Mouse (Mus musculus): Measurements from ENCODE around the gene Grin2d. TPM values are rescaled to one million over a fixed set of nuclear protein-coding genes. Genes with fewer than 3 reads are reported as not detected.
"Not testable (repeated sequence)": the region's sequence is repeated elsewhere in the genome, so short reads cannot be mapped to it uniquely, and the experiment has no call there.

The Grin2d gene
- 1.1 and 1.4 TPM in 2 replicates for polyA plus RNA-seq (2012; rRNA removed)

DNA sequence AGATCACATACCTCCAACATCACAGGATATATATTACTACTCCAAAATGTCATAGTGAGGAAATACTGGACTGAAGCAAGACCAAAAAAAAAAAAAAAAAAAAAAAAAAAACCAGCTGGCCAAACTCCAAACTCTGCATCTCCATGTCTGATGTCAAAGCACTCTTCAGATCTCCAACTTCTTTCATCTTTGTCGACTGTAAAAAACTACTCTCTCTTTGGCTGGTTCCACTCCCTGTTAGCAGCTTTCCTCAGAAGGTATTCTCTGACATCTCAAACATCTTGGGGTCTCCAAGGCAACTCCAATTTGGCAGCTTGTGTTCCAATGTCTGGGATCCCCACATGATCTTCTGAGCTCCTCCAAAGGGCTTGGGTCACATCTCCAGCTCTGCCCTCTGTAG, at the start of gene Grin2d:
Grin2d (minus strand) TSS at position 101 of the 400 bp plus-strand sequence.
- H3K27ac ChIP-seq (ENCODE audit: control insufficient read depth, insufficient read depth, low read length); H3K27me3 ChIP-seq (ENCODE audit: control insufficient read depth, insufficient read depth, low read length); DNase-seq; H3K4me3 ChIP-seq (ENCODE audit: control insufficient read depth, insufficient read depth, low read length): not testable (repeated sequence)
- peaks cover 14% of the 10 kb centered on the region for H3K4me1 ChIP-seq (replicated peaks; ENCODE audit: control insufficient read depth, insufficient read depth, low read length)
- H3K36me3 ChIP-seq (ENCODE audit: control insufficient read depth, insufficient read depth, low read length), result peaks cover 47% of the 10 kb centered on the region
- 25% methylated on average over 1 of the region's 1 CpGs for WGBS

DNA sequence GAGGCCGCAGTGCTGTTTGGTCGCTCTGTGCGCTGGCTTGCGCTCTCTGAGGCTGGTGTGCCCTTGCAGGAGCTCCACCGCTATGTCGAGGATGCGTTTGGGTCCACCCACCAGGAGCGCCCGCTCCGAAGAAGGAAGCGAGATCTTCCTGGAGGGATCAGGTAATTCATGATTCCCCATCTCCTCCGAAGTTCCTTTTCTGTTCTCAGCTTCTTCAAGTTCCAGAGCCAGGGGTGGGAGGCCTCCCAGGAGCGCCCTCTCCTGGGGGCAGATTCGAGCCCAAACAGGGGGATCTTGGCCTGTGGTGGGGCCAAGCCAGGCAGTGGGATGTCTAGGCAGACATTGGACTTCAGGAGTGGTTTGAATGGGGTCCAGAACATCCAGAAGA, 46.2 kb upstream of the Grin2d start:
- TF ChIP-seq POLR2A (IDR thresholded peaks at IDR 0.05; ENCODE audit: control insufficient read depth, extremely low read depth, insufficient read depth, low read length, poor library complexity), result no peak
- peak; percentile 74 for TF ChIP-seq CTCF (IDR thresholded peaks at IDR 0.05; ENCODE audit: borderline replicate concordance, control insufficient read depth, extremely low read depth, insufficient read depth, low read length, poor library complexity)
- peak; percentile 71 for DNase-seq
- Histone ChIP-seq H3K4me3 (ENCODE audit: control insufficient read depth, insufficient read depth, low read length) (peak overlapping the region; percentile 29), H3K27me3 (ENCODE audit: control insufficient read depth, insufficient read depth, low read length) (no peaks in the 10 kb centered on the region), H3K27ac (ENCODE audit: control insufficient read depth, insufficient read depth, low read length) (peak overlapping the region; percentile 92), H3K36me3 (ENCODE audit: control insufficient read depth, insufficient read depth, low read length) (no peaks in the 10 kb centered on the region), H3K4me1 (replicated peaks; ENCODE audit: control insufficient read depth, insufficient read depth, low read length) (peaks cover 39% of the 10 kb centered on the region)
- WGBS, result 25% methylated on average over 14 of the region's 14 CpGs

DNA sequence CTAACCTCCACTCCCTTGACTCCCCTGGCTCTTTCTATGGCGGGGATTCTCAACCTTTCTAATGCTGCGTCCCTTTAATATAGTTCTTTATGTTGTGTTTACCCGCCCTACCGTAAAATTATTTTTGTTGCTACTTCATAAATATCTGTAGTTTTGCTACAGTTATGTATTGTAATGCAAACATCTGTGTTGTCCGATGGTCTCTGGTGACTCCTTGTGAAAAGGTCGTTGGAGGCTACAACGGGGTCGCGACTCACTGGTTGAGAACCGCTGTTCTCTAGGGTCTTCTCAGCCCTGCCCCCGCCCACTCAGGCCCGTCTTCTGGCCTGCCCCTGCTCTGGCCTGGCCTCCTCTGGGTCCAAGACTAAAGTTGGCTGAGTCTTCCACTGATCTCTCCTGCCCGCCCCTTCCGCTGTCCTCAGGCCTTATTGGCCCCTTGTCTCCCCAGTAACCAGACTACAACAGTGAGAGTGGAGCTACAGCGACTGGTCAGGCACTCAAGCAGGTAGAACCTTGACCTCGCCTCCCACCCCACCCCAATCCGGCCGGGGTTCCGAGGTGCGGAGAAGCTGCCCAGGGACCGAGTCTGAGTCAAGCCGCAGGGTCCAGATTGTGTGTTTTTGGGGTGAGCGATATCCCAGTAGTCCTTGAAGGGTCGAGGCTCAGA, 45.7 kb upstream of the Grin2d start, which contains the start of gene Ccdc114:
Ccdc114 (plus strand) TSS at position 311 of the 667 bp plus-strand sequence.
- Histone ChIP-seq H3K4me1 (replicated peaks; ENCODE audit: control insufficient read depth, insufficient read depth, low read length) (peaks cover 44% of the 10 kb centered on the region), H3K27me3 (ENCODE audit: control insufficient read depth, insufficient read depth, low read length) (no peaks in the 10 kb centered on the region), H3K4me3 (ENCODE audit: control insufficient read depth, insufficient read depth, low read length) (peak within 1 kb of the TSS; percentile 51), H3K27ac (ENCODE audit: control insufficient read depth, insufficient read depth, low read length) (peak within 1 kb of the TSS; percentile 92), H3K36me3 (ENCODE audit: control insufficient read depth, insufficient read depth, low read length) (no peaks in the 10 kb centered on the region)
- 10% methylated on average over 24 of the region's 24 CpGs for WGBS
- DNase-seq, result peak; percentile 42
- TF ChIP-seq POLR2A (IDR thresholded peaks at IDR 0.05; ENCODE audit: control insufficient read depth, extremely low read depth, insufficient read depth, low read length, poor library complexity) (no peak), CTCF (IDR thresholded peaks at IDR 0.05; ENCODE audit: borderline replicate concordance, control insufficient read depth, extremely low read depth, insufficient read depth, low read length, poor library complexity) (no peak)

DNA sequence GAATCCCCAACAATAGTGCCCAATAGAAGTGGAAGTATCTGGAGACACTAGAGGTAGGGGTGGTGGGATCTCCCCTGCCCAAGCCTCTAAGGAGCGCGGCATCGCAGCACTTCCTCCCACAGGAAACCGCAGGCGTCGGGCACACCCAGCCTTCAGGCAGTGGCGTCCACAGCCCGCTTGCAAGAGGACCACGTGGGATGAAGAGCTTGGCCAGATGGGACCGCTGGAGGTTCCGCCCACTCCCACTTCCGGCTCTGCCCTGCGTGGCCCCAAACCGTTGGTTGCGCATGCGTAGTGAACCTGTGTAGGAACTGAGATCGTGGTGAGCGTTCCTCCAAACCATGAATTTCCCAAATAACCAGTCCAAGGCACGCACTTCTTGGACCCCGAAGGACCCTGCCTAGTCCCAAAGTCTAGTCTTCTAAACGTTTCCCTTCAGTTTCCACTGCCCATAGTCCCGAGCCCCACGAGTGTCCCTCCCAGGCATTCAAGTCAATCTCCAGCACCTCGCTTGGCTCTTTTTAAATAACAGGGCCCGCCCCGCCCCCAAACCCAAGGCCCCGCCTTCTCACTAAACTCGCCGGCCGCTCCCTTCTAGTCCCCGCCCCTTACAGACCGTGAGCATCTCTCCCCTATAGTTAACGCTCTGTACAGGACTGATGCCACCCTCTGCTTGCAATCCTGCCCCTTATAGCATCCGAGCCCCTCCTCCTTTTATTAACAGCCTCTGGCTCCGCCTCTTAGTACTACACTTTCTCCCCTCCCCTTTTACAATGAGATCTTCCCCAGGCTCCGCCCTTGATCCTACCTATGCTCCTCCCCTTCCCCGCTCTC, 45.0 kb upstream of the Grin2d start:
- Histone ChIP-seq H3K4me1 (replicated peaks; ENCODE audit: control insufficient read depth, insufficient read depth, low read length) (peaks cover 46% of the 10 kb centered on the region), H3K27ac (ENCODE audit: control insufficient read depth, insufficient read depth, low read length) (peak overlapping the region; percentile 92), H3K4me3 (ENCODE audit: control insufficient read depth, insufficient read depth, low read length) (peak overlapping the region; percentile 51), H3K27me3 (ENCODE audit: control insufficient read depth, insufficient read depth, low read length) (no peaks in the 10 kb centered on the region), H3K36me3 (ENCODE audit: control insufficient read depth, insufficient read depth, low read length) (no peaks in the 10 kb centered on the region)
- WGBS, result under 1% methylated on average over 37 of the region's 37 CpGs
- DNase-seq, result peak; percentile 93
- TF ChIP-seq POLR2A (IDR thresholded peaks at IDR 0.05; ENCODE audit: control insufficient read depth, extremely low read depth, insufficient read depth, low read length, poor library complexity) (peak; percentile 55; the same call in 1 of the 2 replicates), CTCF (IDR thresholded peaks at IDR 0.05; ENCODE audit: borderline replicate concordance, control insufficient read depth, extremely low read depth, insufficient read depth, low read length, poor library complexity) (no peak)

DNA sequence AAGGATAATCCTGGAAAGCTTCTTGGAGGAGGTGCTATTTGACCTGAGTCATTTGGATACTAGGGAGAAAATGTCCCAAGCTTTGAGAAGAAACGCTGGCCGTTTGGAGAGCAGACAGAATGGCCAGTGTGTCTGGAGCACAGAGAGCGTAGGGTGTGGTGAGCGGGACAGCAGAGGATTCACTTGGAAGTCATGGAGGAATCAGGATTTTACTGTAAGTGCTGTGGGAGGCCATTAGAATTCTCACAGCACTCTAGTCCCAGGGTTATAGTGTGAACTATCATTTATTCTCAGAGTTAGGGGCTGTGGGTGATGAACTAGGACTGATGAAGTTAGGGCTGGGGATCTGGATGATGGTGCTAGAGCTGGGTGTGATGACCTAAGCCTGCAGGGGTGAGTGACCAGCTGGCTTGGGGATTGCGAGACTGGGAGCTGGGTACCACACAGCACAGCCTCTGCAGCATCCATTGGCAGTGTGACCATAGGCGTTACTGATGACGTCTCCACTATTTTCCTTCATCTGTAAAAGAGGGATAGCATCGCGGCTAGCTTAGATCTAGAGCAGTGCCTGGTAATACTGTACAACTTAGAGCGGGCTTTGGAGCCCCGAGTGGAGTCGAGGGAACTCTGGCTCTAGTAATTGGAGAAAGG, 43.9 kb upstream of the Grin2d start:
- TF ChIP-seq POLR2A (IDR thresholded peaks at IDR 0.05; ENCODE audit: control insufficient read depth, extremely low read depth, insufficient read depth, low read length, poor library complexity), result no peak
- TF ChIP-seq CTCF (IDR thresholded peaks at IDR 0.05; ENCODE audit: borderline replicate concordance, control insufficient read depth, extremely low read depth, insufficient read depth, low read length, poor library complexity), result no peak
- DNase-seq, result no peak
- H3K4me1 ChIP-seq (replicated peaks; ENCODE audit: control insufficient read depth, insufficient read depth, low read length), result peaks cover 57% of the 10 kb centered on the region
- 54% methylated on average over 12 of the region's 12 CpGs for WGBS
- no peaks in the 10 kb centered on the region for H3K27me3 ChIP-seq (ENCODE audit: control insufficient read depth, insufficient read depth, low read length)
- H3K27ac ChIP-seq (ENCODE audit: control insufficient read depth, insufficient read depth, low read length), result peak overlapping the region; percentile 80
- H3K4me3 ChIP-seq (ENCODE audit: control insufficient read depth, insufficient read depth, low read length), result no peak overlapping the region
- no peaks in the 10 kb centered on the region for H3K36me3 ChIP-seq (ENCODE audit: control insufficient read depth, insufficient read depth, low read length)

DNA sequence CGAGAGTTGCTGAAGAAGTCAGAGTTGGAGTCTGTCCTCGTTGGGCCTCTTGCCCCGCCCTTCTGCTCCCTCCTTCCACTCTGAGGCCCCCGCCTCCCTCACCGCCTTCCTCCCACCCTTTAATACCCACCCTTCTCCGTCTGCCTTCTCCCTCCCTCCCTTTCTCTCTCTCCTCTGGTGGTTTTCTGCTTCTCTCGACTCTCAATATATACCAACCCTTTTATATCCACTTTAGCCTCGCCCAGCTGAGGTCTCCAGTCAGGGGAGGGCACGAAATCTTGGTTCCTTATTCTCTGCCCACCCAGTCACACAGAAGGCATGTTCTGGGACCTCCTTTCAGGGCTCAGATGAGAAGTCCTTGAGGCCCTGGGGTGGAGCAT, 43.1 kb upstream of the Grin2d start, which contains the start of gene Emp3:
Emp3 (minus strand) TSS at position 163 of the 380 bp plus-strand sequence.
- no peaks in the 10 kb centered on the region for H3K27me3 ChIP-seq (ENCODE audit: control insufficient read depth, insufficient read depth, low read length)
- TF ChIP-seq CTCF (IDR thresholded peaks at IDR 0.05; ENCODE audit: borderline replicate concordance, control insufficient read depth, extremely low read depth, insufficient read depth, low read length, poor library complexity) (no peak), POLR2A (IDR thresholded peaks at IDR 0.05; ENCODE audit: control insufficient read depth, extremely low read depth, insufficient read depth, low read length, poor library complexity) (0 out of 2 replicates have a peak, but pooled peaks have one; percentile 13)
- DNase-seq, result peak; percentile 74
- H3K4me1 ChIP-seq (replicated peaks; ENCODE audit: control insufficient read depth, insufficient read depth, low read length), result peaks cover 61% of the 10 kb centered on the region
- no peaks in the 10 kb centered on the region for H3K36me3 ChIP-seq (ENCODE audit: control insufficient read depth, insufficient read depth, low read length)
- peak within 1 kb of the TSS; percentile 84 for H3K27ac ChIP-seq (ENCODE audit: control insufficient read depth, insufficient read depth, low read length)
- WGBS, result 4% methylated on average over 9 of the region's 9 CpGs
- peak within 1 kb of the TSS; percentile 64 for H3K4me3 ChIP-seq (ENCODE audit: control insufficient read depth, insufficient read depth, low read length)
